Mouse (Mus musculus) neural tube, embryonic 15.5 days (tissue): Measurements from ENCODE around the gene Wwc2. TPM values are rescaled to one million over a fixed set of nuclear protein-coding genes. Genes with fewer than 3 reads are reported as not detected.

Experiments
- ATAC-seq: fragments of 200-750 bp; cut with Nextera tagmentation; 2 replicates; pipeline ENCODE4 v1.8.0; 2017; ENCODE audit warnings: mild to moderate bottlenecking, moderate TSS enrichment, moderate library complexity; ENCODE audit not compliant: low FRiP score
- H3K27ac ChIP-seq: fragments of 300-500 bp; sonication (generic); replicated peaks from 2 replicates; pipeline ENCODE4 v1.5.1; 2015; ENCODE audit warnings: mild to moderate bottlenecking, inconsistent platforms
- H3K27me3 ChIP-seq: fragments of 300-500 bp; sonication (generic); replicated peaks from 2 replicates; pipeline ENCODE4 v1.6.1; 2015; ENCODE audit warnings: inconsistent platforms
- H3K36me3 ChIP-seq: fragments of 300-500 bp; sonication (generic); 2 replicates; pipeline ENCODE4 v1.6.1; 2015; ENCODE audit warnings: inconsistent platforms
- H3K4me1 ChIP-seq: fragments of 300-500 bp; sonication (generic); 2 replicates; pipeline ENCODE4 v1.6.1; 2015; ENCODE audit warnings: inconsistent platforms
- H3K4me2 ChIP-seq: fragments of 300-500 bp; sonication (generic); 2 replicates; pipeline ENCODE4 v1.6.1; 2015; ENCODE audit warnings: inconsistent platforms, mild to moderate bottlenecking, moderate library complexity
- H3K4me3 ChIP-seq: fragments of 300-500 bp; sonication (generic); replicated peaks from 2 replicates; pipeline ENCODE4 v1.5.1; 2015; ENCODE audit warnings: mild to moderate bottlenecking, inconsistent platforms
- H3K9ac ChIP-seq: fragments of 300-500 bp; sonication (generic); replicated peaks from 2 replicates; pipeline ENCODE4 v1.6.1; 2015; ENCODE audit warnings: mild to moderate bottlenecking, inconsistent platforms
- H3K9me3 ChIP-seq: fragments of 300-500 bp; sonication (generic); replicated peaks from 2 replicates; pipeline ENCODE4 v1.6.1; 2016; ENCODE audit warnings: inconsistent platforms
- WGBS: fragments of 180-500 bp; shearing (Covaris S2); methylation state at CpG from one replicate; pipeline ENCODE4 v1.1.7; 2015; ENCODE audit warnings: mixed read lengths; 5-methylcytosine and 5-hydroxymethylcytosine counted together
- polyA plus RNA-seq: library from polyadenylated mRNA; unstranded; fragments of >200 nt; fragmentation: Nextera tagmentation; extraction: Ambion mirVana; gene quantifications from 2 replicates; pipeline ENCODE4 v1.2.1, GENCODE M21; 2015

Wwc2 gene
- polyA plus RNA-seq, 1 experiment from 2014 or later, result 5.8 TPM

GRCm38 (mm10) chr8:47962484-47962883 lies 28.2 kb downstream of the Wwc2 start:
- H3K27me3 ChIP-seq, result no peaks in the 10 kb centered on the region
- ATAC-seq, result no peak
- H3K9ac ChIP-seq, result no peak overlapping the region
- H3K36me3 ChIP-seq, result no peaks in the 10 kb centered on the region
- H3K4me2 ChIP-seq, result no peak overlapping the region
- no peaks in the 10 kb centered on the region for H3K9me3 ChIP-seq
- H3K4me3 ChIP-seq, result no peak overlapping the region
- peaks cover 16% of the 10 kb centered on the region for H3K4me1 ChIP-seq
- WGBS, result 72% methylated on average over 4 of the region's 4 CpGs
- no peak overlapping the region for H3K27ac ChIP-seq

GRCm38 (mm10) chr8:47962005-47962404 lies 28.7 kb downstream of the Wwc2 start:
- Histone ChIP-seq H3K4me1 (peaks cover 11% of the 10 kb centered on the region), H3K4me3 (no peak overlapping the region), H3K4me2 (no peak overlapping the region), H3K9me3 (no peaks in the 10 kb centered on the region), H3K27me3 (no peaks in the 10 kb centered on the region), H3K36me3 (no peaks in the 10 kb centered on the region), H3K27ac (no peak overlapping the region), H3K9ac (no peak overlapping the region)
- no peak for ATAC-seq
- WGBS, result 50% methylated on average over 6 of the region's 6 CpGs

- Histone ChIP-seq H3K4me2 (no peak overlapping the region), H3K4me3 (no peak overlapping the region), H3K9me3 (no peaks in the 10 kb centered on the region), H3K36me3 (no peaks in the 10 kb centered on the region), H3K4me1 (peaks cover 7% of the 10 kb centered on the region; the same call in 1 of the 2 replicates), H3K27ac (no peak overlapping the region), H3K9ac (no peak overlapping the region), H3K27me3 (no peaks in the 10 kb centered on the region)
- ATAC-seq, result no peak
- WGBS, result 91% methylated on average over 4 of the region's 4 CpGs
Observed at GRCm38 (mm10) chr8:47957560-47957959, 33.2 kb downstream of the Wwc2 start.

- WGBS, result 80% methylated on average over 7 of the region's 7 CpGs
Observed at GRCm38 (mm10) chr8:47951380-47951932, 39.3 kb downstream of the Wwc2 start.

GRCm38 (mm10) chr8:47948836-47949235 lies 41.9 kb downstream of the Wwc2 start:
- Histone ChIP-seq H3K27ac (no peak overlapping the region), H3K27me3 (no peaks in the 10 kb centered on the region), H3K4me3 (no peak overlapping the region), H3K4me2 (no peak overlapping the region), H3K4me1 (peaks cover 13% of the 10 kb centered on the region), H3K36me3 (no peaks in the 10 kb centered on the region), H3K9me3 (no peaks in the 10 kb centered on the region), H3K9ac (no peak overlapping the region)
- no peak for ATAC-seq
- WGBS, result 69% methylated on average over 4 of the region's 4 CpGs

More at GRCm38 (mm10) chr8:47951380-47951932, 39.3 kb downstream of the Wwc2 start:
- no peak overlapping the region for H3K4me3 ChIP-seq
- H3K36me3 ChIP-seq, result no peaks in the 10 kb centered on the region
- no peaks in the 10 kb centered on the region for H3K27me3 ChIP-seq
- peaks cover 8% of the 10 kb centered on the region for H3K4me1 ChIP-seq
- H3K4me2 ChIP-seq, result no peak overlapping the region
- no peaks in the 10 kb centered on the region for H3K9me3 ChIP-seq
- no peak overlapping the region for H3K9ac ChIP-seq
- peak; percentile 55; the same call in 1 of the 2 replicates for ATAC-seq
- no peak overlapping the region for H3K27ac ChIP-seq

- 0 out of 2 replicates have a peak overlapping the region, but pooled peaks have one; percentile 25 for H3K27ac ChIP-seq
- H3K36me3 ChIP-seq, result no peaks in the 10 kb centered on the region
- H3K4me2 ChIP-seq, result 0 out of 2 replicates have a peak overlapping the region, but pooled peaks have one; percentile 5
- H3K27me3 ChIP-seq, result no peaks in the 10 kb centered on the region
- 64% methylated on average over 19 of the region's 19 CpGs for WGBS
- ATAC-seq, result no peak
- no peaks in the 10 kb centered on the region for H3K9me3 ChIP-seq
- no peak overlapping the region for H3K4me3 ChIP-seq
- H3K9ac ChIP-seq, result no peak overlapping the region
- H3K4me1 ChIP-seq, result peaks cover 13% of the 10 kb centered on the region
Observed at GRCm38 (mm10) chr8:47947672-47948618, 42.8 kb downstream of the Wwc2 start.

GRCm38 (mm10) chr8:47943049-47943448 lies 47.7 kb downstream of the Wwc2 start:
- no peak overlapping the region for H3K27ac ChIP-seq
- no peak overlapping the region for H3K4me3 ChIP-seq
- no peak overlapping the region for H3K4me2 ChIP-seq
- no peak overlapping the region for H3K9ac ChIP-seq
- ATAC-seq, result no peak
- WGBS, result 68% methylated on average over 10 of the region's 10 CpGs
- no peaks in the 10 kb centered on the region for H3K36me3 ChIP-seq
- H3K27me3 ChIP-seq, result no peaks in the 10 kb centered on the region
- peaks cover 15% of the 10 kb centered on the region for H3K4me1 ChIP-seq
- H3K9me3 ChIP-seq, result no peaks in the 10 kb centered on the region

- no peaks in the 10 kb centered on the region for H3K36me3 ChIP-seq
- WGBS, result 45% methylated on average over 5 of the region's 5 CpGs
- no peak for ATAC-seq
- no peak overlapping the region for H3K9ac ChIP-seq
- H3K4me2 ChIP-seq, result no peak overlapping the region
- 0 out of 2 replicates have a peak overlapping the region, but pooled peaks have one; percentile 41 for H3K27ac ChIP-seq
- no peaks in the 10 kb centered on the region for H3K9me3 ChIP-seq
- no peak overlapping the region for H3K4me3 ChIP-seq
- H3K4me1 ChIP-seq, result peaks cover 14% of the 10 kb centered on the region
- H3K27me3 ChIP-seq, result no peaks in the 10 kb centered on the region
Observed at GRCm38 (mm10) chr8:47941028-47941427, 49.7 kb downstream of the Wwc2 start.

GRCm38 (mm10) chr8:47939933-47940870 lies 50.5 kb downstream of the Wwc2 start:
- H3K27me3 ChIP-seq, result no peaks in the 10 kb centered on the region
- H3K36me3 ChIP-seq, result no peaks in the 10 kb centered on the region
- ATAC-seq, result no peak
- H3K9me3 ChIP-seq, result no peaks in the 10 kb centered on the region
- 0 out of 2 replicates have a peak overlapping the region, but pooled peaks have one; percentile 41 for H3K27ac ChIP-seq
- H3K4me3 ChIP-seq, result no peak overlapping the region
- WGBS, result 90% methylated on average over 10 of the region's 10 CpGs
- no peak overlapping the region for H3K9ac ChIP-seq
- H3K4me2 ChIP-seq, result no peak overlapping the region
- peaks cover 14% of the 10 kb centered on the region for H3K4me1 ChIP-seq

- Histone ChIP-seq H3K27me3 (no peaks in the 10 kb centered on the region), H3K36me3 (no peaks in the 10 kb centered on the region), H3K9ac (no peak overlapping the region), H3K4me2 (no peak overlapping the region), H3K4me3 (no peak overlapping the region), H3K4me1 (peaks cover 14% of the 10 kb centered on the region), H3K27ac (no peak overlapping the region), H3K9me3 (no peaks in the 10 kb centered on the region)
- no peak for ATAC-seq
- WGBS, result 86% methylated on average over 7 of the region's 7 CpGs
Observed at GRCm38 (mm10) chr8:47939217-47939616, 51.5 kb downstream of the Wwc2 start.

- Histone ChIP-seq H3K36me3 (no peaks in the 10 kb centered on the region), H3K27me3 (no peaks in the 10 kb centered on the region), H3K9me3 (no peaks in the 10 kb centered on the region), H3K4me1 (peaks cover 33% of the 10 kb centered on the region), H3K4me3 (no peak overlapping the region), H3K27ac (no peak overlapping the region), H3K9ac (no peak overlapping the region), H3K4me2 (no peak overlapping the region)
- WGBS, result 23% methylated on average over 9 of the region's 9 CpGs
- ATAC-seq, result no peak
Observed at GRCm38 (mm10) chr8:47936386-47936785, 54.3 kb downstream of the Wwc2 start.
